Mouse (Mus musculus): ENCODE data around the gene Defa26. TPM values are rescaled to one million over a fixed set of nuclear protein-coding genes. Genes with fewer than 3 reads are reported as not detected.
"Not testable (repeated sequence)": the region's sequence is repeated elsewhere in the genome, so short reads cannot be mapped to it uniquely, and the experiment has no call there.

Gene Defa26
- polyA plus RNA-seq (2012; ENCODE audit: insufficient read depth, insufficient read length, missing spikeins): not detected in 2 replicates

GRCm38 (mm10) chr8:21617883-21618282 lies at the start of gene Defa26:
TSS of gene Defa26 (plus strand) at chr8:21618183.
- not testable (repeated sequence) for H3K4me1 ChIP-seq (ENCODE audit: control insufficient read depth, insufficient read depth, low read length); H3K27ac ChIP-seq (ENCODE audit: insufficient read depth, low read depth, low read length); H3K4me3 ChIP-seq (ENCODE audit: insufficient read depth, low read length)

GRCm38 (mm10) chr8:21582706-21583105 lies 35.3 kb upstream of the Defa26 start, which contains the start of gene Defa28:
TSS of gene Defa28 (plus strand) at chr8:21583006.
- not testable (repeated sequence) for H3K27ac ChIP-seq (ENCODE audit: insufficient read depth, low read depth, low read length); H3K4me1 ChIP-seq (ENCODE audit: control insufficient read depth, insufficient read depth, low read length); H3K4me3 ChIP-seq (ENCODE audit: insufficient read depth, low read length)

GRCm38 (mm10) chr8:21594408-21594807 lies 23.6 kb upstream of the Defa26 start, which contains the start of gene Gm7861:
TSS of gene Gm7861 (minus strand) at chr8:21594508.
- H3K27ac ChIP-seq (ENCODE audit: insufficient read depth, low read depth, low read length); H3K4me1 ChIP-seq (ENCODE audit: control insufficient read depth, insufficient read depth, low read length); H3K4me3 ChIP-seq (ENCODE audit: insufficient read depth, low read length): not testable (repeated sequence)

- not testable (repeated sequence) for H3K27ac ChIP-seq (ENCODE audit: insufficient read depth, low read depth, low read length); H3K4me1 ChIP-seq (ENCODE audit: control insufficient read depth, insufficient read depth, low read length); H3K4me3 ChIP-seq (ENCODE audit: insufficient read depth, low read length)
Measured at GRCm38 (mm10) chr8:21655480-21655879, 37.5 kb downstream of the Defa26 start, which contains the start of gene Defa17. TSS of gene Defa17 (plus strand) at chr8:21655780.

GRCm38 (mm10) chr8:21665497-21665896 lies 47.5 kb downstream of the Defa26 start, which contains the start of gene Defa34:
TSS of gene Defa34 (plus strand) at chr8:21665797.
- H3K27ac ChIP-seq (ENCODE audit: insufficient read depth, low read depth, low read length); H3K4me3 ChIP-seq (ENCODE audit: insufficient read depth, low read length); H3K4me1 ChIP-seq (ENCODE audit: control insufficient read depth, insufficient read depth, low read length): not testable (repeated sequence)

Other genes starting within 250 kb of the Defa26 start
- not detected in 2 replicates for gene Defa2, start 239.7 kb upstream of the Defa26 start, polyA plus RNA-seq (2012; ENCODE audit: insufficient read depth, insufficient read length, missing spikeins)
- gene Defa33, start 226.4 kb upstream of the Defa26 start, polyA plus RNA-seq (2012; ENCODE audit: insufficient read depth, insufficient read length, missing spikeins): not detected in 2 replicates
- gene Defa36, start 190.8 kb upstream of the Defa26 start, polyA plus RNA-seq (2012; ENCODE audit: insufficient read depth, insufficient read length, missing spikeins): not detected in 2 replicates
- not detected in 2 replicates for gene Gm7849, start 161.6 kb upstream of the Defa26 start, polyA plus RNA-seq (2012; ENCODE audit: insufficient read depth, insufficient read length, missing spikeins)
- not detected in 2 replicates for gene Defa20, start 108.9 kb upstream of the Defa26 start, polyA plus RNA-seq (2012; ENCODE audit: insufficient read depth, insufficient read length, missing spikeins)
- not detected in 2 replicates for gene Defa32, start 89.2 kb upstream of the Defa26 start, polyA plus RNA-seq (2012; ENCODE audit: insufficient read depth, insufficient read length, missing spikeins)
- not detected in 2 replicates for gene Defa37, start 52.8 kb upstream of the Defa26 start, polyA plus RNA-seq (2012; ENCODE audit: insufficient read depth, insufficient read length, missing spikeins)
- not detected in 2 replicates for gene Defa28, start 35.2 kb upstream of the Defa26 start, polyA plus RNA-seq (2012; ENCODE audit: insufficient read depth, insufficient read length, missing spikeins)
- not detected in 2 replicates for gene Gm7861, start 23.7 kb upstream of the Defa26 start, polyA plus RNA-seq (2012; ENCODE audit: insufficient read depth, insufficient read length, missing spikeins)
- gene Defa17, start 37.6 kb downstream of the Defa26 start, polyA plus RNA-seq (2012; ENCODE audit: insufficient read depth, insufficient read length, missing spikeins): not detected in 2 replicates
- gene Defa34, start 47.6 kb downstream of the Defa26 start, polyA plus RNA-seq (2012; ENCODE audit: insufficient read depth, insufficient read length, missing spikeins): not detected in 2 replicates
- gene AY761184, start 85.5 kb downstream of the Defa26 start, polyA plus RNA-seq (2012; ENCODE audit: insufficient read depth, insufficient read length, missing spikeins): not detected in 2 replicates
- gene Defa24, start 116.3 kb downstream of the Defa26 start, polyA plus RNA-seq (2012; ENCODE audit: insufficient read depth, insufficient read length, missing spikeins): not detected in 2 replicates
- gene Defb50, start 205.4 kb downstream of the Defa26 start, polyA plus RNA-seq (2012; ENCODE audit: insufficient read depth, insufficient read length, missing spikeins): not detected in 2 replicates
- not detected in 2 replicates for gene Defb2, start 221.7 kb downstream of the Defa26 start, polyA plus RNA-seq (2012; ENCODE audit: insufficient read depth, insufficient read length, missing spikeins)
- gene Defb10, start 240.7 kb downstream of the Defa26 start, polyA plus RNA-seq (2012; ENCODE audit: insufficient read depth, insufficient read length, missing spikeins): not detected in 2 replicates